Mouse (Mus musculus) E14TG2a.4 (cell line): ENCODE results near the gene Ybx2.

ENCODE experiments used
- H3K27me3 ChIP-seq: 2 replicates; pipeline ENCODE4 v1.6.1; 2014; ENCODE audit warnings: low read length, control low read depth; ENCODE audit not compliant: insufficient read depth
- H3K36me3 ChIP-seq: 2 replicates; pipeline ENCODE4 v1.6.1; 2014; ENCODE audit warnings: low read length, control low read depth; ENCODE audit not compliant: insufficient read depth
- H3K4me1 ChIP-seq: replicated peaks from 2 replicates; pipeline ENCODE4 v1.6.1; 2014; ENCODE audit warnings: low read depth, low read length, control low read depth
- H3K4me3 ChIP-seq: replicated peaks from 2 replicates; pipeline ENCODE4 v1.5.1; 2014; ENCODE audit warnings: mild to moderate bottlenecking, low read length
- H3K9me3 ChIP-seq: 2 replicates; pipeline ENCODE4 v1.6.1; 2014; ENCODE audit warnings: low read length, control low read depth
- CTCF ChIP-seq: conservative IDR thresholded peaks from 2 replicates; pipeline ENCODE4 v1.5.1; 2014; ENCODE audit warnings: low read length
- NANOG ChIP-seq: IDR thresholded peaks from 2 replicates; pipeline ENCODE4 v1.6.1; 2014; ENCODE audit warnings: borderline replicate concordance, low read length, mixed read lengths
- POU5F1 ChIP-seq: IDR thresholded peaks from 2 replicates; pipeline ENCODE4 v1.6.1; 2014; ENCODE audit warnings: low read length, borderline replicate concordance

Gene Ybx2

GRCm38 (mm10) chr11:69956218-69956617 lies 20.6 kb downstream of the Ybx2 start:
- no peak; the same call in 1 of the 2 replicates for TF ChIP-seq CTCF
- Histone ChIP-seq H3K27me3 (0 out of 2 replicates have a peak, but pooled peaks cover 6% of the 10 kb centered on the region), H3K9me3 (no peaks in the 10 kb centered on the region), H3K36me3 (no peaks in the 10 kb centered on the region), H3K4me3 (no peak overlapping the region), H3K4me1 (no peaks in the 10 kb centered on the region; the same call in 1 of the 2 replicates)

- peak; percentile 92 for TF ChIP-seq CTCF
- TF ChIP-seq POU5F1: no peak
- Histone ChIP-seq H3K9me3 (no peaks in the 10 kb centered on the region), H3K27me3 (peaks cover 31% of the 10 kb centered on the region), H3K4me1 (peaks cover 18% of the 10 kb centered on the region), H3K4me3 (no peak overlapping the region), H3K36me3 (no peaks in the 10 kb centered on the region)
Measured at GRCm38 (mm10) chr11:69960616-69961015, 25.0 kb downstream of the Ybx2 start.

- TF ChIP-seq CTCF (no peak), NANOG (no peak), POU5F1 (no peak)
- Histone ChIP-seq H3K36me3 (no peaks in the 10 kb centered on the region), H3K4me3 (no peak overlapping the region), H3K4me1 (peaks cover 28% of the 10 kb centered on the region), H3K9me3 (no peaks in the 10 kb centered on the region), H3K27me3 (peaks cover 43% of the 10 kb centered on the region)
Measured at GRCm38 (mm10) chr11:69961841-69962240, 26.2 kb downstream of the Ybx2 start.

GRCm38 (mm10) chr11:69964650-69965270 lies 29.2 kb downstream of the Ybx2 start, which contains the start of gene Cldn7:
Cldn7 (plus strand) TSS chr11:69964779.
- peaks cover 39% of the 10 kb centered on the region for H3K4me1 ChIP-seq
- TF ChIP-seq CTCF: no peak
- no peak for TF ChIP-seq POU5F1
- no peak for TF ChIP-seq NANOG

GRCm38 (mm10) chr11:69965271-69966005 lies 29.8 kb downstream of the Ybx2 start:
- peak overlapping the region; percentile 79 for H3K4me3 ChIP-seq
- peaks cover 29% of the 10 kb centered on the region for H3K36me3 ChIP-seq
- no peaks in the 10 kb centered on the region for H3K9me3 ChIP-seq
- H3K27me3 ChIP-seq: peaks cover 44% of the 10 kb centered on the region
- peaks cover 39% of the 10 kb centered on the region for H3K4me1 ChIP-seq
- TF ChIP-seq POU5F1 (no peak), NANOG (no peak), CTCF (no peak)

More at GRCm38 (mm10) chr11:69964650-69965270, 29.2 kb downstream of the Ybx2 start, which contains the start of gene Cldn7:
- H3K9me3 ChIP-seq: no peaks in the 10 kb centered on the region
- H3K27me3 ChIP-seq: peaks cover 44% of the 10 kb centered on the region
- peak within 1 kb of the TSS; percentile 79 for H3K4me3 ChIP-seq
- peaks cover 22% of the 10 kb centered on the region for H3K36me3 ChIP-seq

GRCm38 (mm10) chr11:69966006-69966859 lies 30.6 kb downstream of the Ybx2 start:
- TF ChIP-seq NANOG (no peak), CTCF (no peak), POU5F1 (no peak)
- Histone ChIP-seq H3K27me3 (peaks cover 44% of the 10 kb centered on the region), H3K4me3 (peak overlapping the region; percentile 79), H3K4me1 (peaks cover 40% of the 10 kb centered on the region), H3K9me3 (no peaks in the 10 kb centered on the region), H3K36me3 (peaks cover 33% of the 10 kb centered on the region)

- peaks cover 33% of the 10 kb centered on the region for H3K4me1 ChIP-seq
- peaks cover 40% of the 10 kb centered on the region for H3K36me3 ChIP-seq
- H3K4me3 ChIP-seq: peak overlapping the region; percentile 79
- H3K9me3 ChIP-seq: no peaks in the 10 kb centered on the region
- H3K27me3 ChIP-seq: peaks cover 44% of the 10 kb centered on the region
- TF ChIP-seq NANOG: no peak
- TF ChIP-seq POU5F1: no peak
- no peak for TF ChIP-seq CTCF
Measured at GRCm38 (mm10) chr11:69966860-69967517, 31.4 kb downstream of the Ybx2 start.

GRCm38 (mm10) chr11:69968793-69969192 lies 33.2 kb downstream of the Ybx2 start:
- H3K27me3 ChIP-seq: peaks cover 32% of the 10 kb centered on the region
- TF ChIP-seq NANOG (no peak), POU5F1 (no peak), CTCF (no peak)
- peaks cover 32% of the 10 kb centered on the region for H3K4me1 ChIP-seq
- H3K4me3 ChIP-seq: no peak overlapping the region
- peaks cover 58% of the 10 kb centered on the region for H3K36me3 ChIP-seq
- no peaks in the 10 kb centered on the region for H3K9me3 ChIP-seq
